Mouse (Mus musculus) brain, embryonic 18.5 days (tissue): ENCODE measurements around the gene Gm49373.
"Not testable (repeated sequence)": the region's sequence is repeated elsewhere in the genome, so short reads cannot be mapped to it uniquely, and the experiment has no call there.

Experiments
- DNase-seq: peaks from one replicate; pipeline ENCODE4 v3.0.0-alpha.2; 2012; ENCODE audit warnings: low read depth, low spot score

The Gm49373 gene

DNA sequence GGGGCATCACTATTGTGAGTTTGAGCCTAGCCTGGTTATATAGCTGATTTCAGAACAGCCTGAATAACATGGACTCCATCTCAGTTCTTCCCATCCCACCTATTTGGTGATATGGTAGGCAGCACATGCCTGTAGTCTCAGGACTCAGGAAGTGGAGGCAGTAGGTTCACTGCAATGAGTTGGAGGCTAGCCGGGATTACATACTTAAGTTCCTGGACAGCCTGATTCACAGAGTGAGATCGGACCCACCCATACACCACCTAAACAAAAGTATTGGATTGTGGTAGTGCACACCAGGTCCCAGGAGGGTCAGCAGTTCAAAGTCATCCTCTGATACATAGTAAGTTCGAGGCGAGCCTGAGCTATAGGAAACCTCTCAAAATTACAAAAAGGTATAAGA lies 255 bp downstream of the Gm49373 start:
- DNase-seq, result no peak

DNA sequence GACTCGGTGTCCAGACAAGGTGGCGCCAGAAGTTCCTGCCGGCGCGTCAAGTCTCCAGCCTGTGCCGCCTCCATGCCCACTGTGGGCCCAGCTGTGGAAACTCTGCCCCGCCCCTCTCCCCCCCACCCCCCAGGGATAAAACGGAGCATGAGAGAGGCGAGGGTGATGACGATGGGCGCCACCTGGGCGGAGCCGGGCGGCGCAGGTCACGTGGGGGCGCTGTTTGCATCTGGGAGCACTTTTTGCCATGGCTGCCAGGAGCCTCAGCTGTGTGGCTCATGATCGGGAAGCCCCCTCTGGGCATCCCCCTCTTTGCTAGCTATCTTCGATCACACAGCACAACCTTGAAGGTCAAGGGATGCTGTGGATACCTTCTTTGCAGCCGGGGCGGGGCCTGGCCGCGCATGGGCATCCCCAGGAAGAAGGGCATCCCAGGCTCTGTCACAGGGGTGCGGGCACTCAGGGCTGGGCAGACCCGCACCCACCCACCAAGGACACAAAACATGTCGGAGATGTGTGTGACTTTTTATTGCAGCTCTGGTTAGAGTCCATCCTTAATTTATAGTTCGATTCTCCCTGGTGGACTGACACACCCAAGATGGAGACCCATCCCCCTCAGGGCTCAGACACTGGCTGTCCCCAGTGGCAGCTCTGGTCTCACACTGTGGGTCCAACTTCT lies 5.8 kb downstream of the Gm49373 start, which contains the start of gene Zglp1:
Gene Zglp1, minus strand, starts transcription at position 88 of the 679 bp plus-strand sequence.
- no peak for DNase-seq

DNA sequence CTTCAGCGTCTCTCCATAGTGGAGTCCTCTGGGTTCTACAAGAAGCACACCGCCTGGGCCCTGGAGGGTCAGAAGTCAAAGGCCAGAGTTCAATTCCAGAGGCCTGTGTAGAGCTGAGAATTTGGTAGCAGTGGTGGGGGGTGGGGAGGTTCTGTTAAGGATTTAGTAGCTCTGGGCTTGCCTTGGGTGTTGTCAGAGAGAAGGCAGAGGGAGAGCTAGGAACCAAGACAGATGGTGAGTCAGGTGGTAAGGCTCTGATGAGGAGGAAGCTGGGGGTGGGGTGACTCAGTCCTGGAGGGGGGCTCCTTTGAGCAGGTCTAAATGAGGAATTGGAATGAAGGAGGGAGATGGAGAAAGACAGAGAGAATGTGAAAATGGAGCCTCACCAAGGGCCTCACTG lies 10.0 kb downstream of the Gm49373 start:
- no peak for DNase-seq

DNA sequence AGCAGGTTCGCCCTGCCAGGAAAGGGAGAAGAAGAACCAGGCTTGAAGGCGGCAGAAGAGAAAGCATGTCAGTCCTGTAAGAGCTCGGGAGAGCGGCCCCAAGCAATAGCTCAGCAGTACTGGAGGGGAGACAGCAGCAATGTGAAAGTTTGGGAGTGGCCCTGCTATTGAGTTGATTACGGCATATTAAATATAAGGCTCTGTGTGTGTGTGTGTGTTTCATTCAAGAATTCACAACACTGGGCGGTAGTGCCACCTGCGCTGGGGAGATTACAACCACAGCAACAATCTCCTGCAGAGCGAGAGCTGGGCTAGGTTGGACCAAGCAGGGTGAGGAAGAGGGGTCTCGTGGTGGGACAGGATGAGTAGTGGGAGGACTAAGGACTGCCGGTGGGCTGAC lies 21.3 kb downstream of the Gm49373 start:
- no peak for DNase-seq

DNA sequence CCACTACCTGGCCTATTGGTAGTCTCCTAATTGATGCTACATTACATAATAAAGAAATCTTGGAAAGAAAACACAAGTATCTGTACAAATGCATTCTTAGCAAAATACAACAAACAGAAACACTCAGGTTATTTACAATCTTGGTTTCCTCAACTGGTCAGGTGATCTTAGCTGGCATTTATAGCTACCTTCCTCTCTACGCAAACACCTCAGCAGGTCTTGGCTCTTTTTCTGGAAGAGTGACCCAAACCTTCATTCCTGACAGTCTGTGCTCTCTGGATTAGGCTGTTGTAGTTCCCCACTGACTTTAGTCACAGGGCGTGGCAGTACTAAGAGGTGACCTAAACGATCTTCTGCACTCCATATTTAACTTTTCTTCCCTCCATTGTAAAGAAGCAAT lies 27.7 kb downstream of the Gm49373 start:
- DNase-seq, result no peak

DNA sequence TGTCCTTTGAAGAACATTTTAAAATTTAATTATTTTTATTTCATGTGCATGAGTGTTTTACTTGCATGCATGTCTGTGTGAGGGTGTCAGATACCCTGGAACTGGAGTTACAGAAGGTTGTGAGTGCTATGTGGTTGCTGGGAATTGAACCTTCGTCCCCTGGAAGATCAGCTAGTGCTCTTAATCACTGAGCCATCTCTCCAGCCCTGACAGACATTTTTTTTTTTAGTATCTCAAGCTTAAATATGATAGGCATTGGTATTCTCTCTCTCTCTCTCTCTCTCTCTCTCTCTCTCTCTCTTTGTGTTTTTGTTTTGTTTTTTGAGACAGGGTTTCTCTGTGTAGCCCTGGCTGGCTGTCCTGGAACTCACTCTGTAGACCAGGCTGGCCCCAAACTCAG lies 28.1 kb downstream of the Gm49373 start:
- DNase-seq, result not testable (repeated sequence)

DNA sequence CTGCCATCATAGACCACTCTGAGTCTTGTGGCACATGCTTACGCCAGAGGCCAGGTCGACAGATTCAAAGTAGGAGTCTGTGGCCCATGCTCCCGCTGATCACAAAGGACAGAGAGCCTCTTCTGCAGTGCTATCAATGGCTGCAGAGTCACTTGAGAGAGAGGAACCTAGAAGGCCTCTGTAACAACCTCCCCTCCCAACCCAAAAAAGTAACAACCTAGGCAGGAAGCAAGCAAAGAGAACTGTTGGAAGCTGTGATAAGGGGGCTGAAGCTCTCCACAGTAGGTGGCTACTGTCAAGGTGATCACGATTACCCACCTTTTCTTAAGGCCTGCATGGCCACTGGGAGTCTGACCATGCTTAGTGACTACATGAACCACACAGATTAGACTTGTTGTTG lies 29.3 kb downstream of the Gm49373 start:
- no peak for DNase-seq

DNA sequence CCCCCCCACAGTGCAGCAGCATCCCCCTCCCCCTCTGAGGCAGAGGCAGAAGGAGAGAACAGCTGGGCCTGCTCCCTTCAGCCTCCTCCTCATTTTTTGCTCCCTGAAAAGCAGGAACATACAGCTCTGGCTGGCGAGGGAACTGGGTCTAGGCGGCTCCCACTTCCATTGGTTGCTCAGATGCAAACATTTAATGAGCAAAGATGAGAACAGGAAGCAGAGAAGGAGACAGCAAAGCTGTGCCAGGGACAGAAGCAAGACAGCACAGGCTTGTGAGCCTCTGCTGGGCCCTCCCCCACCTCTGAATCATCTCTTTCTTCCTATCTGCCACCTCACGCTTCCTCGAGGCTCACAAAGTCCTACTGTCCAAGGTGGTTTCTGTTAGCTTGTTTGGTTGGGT lies 31.6 kb downstream of the Gm49373 start:
- DNase-seq, result no peak

DNA sequence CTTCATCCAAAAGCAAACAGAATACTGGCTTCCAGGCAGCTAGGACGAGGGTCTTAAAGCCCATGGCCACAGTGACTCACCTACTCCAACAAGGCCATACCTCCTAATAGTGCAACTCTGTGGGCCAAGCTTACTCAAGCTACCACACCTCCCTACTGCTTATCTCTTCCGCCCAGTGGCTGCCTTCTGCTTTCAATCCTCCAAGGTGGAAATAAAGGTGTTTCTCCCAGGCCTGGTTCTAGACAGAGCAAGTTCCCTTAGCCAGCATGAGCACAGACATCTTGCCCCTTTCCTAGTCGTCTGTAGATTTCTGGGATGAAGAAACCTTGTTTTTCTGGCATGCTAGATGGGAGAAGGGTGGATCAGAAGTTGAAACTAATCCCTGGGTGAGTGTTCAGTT lies 33.1 kb downstream of the Gm49373 start:
- DNase-seq, result no peak

DNA sequence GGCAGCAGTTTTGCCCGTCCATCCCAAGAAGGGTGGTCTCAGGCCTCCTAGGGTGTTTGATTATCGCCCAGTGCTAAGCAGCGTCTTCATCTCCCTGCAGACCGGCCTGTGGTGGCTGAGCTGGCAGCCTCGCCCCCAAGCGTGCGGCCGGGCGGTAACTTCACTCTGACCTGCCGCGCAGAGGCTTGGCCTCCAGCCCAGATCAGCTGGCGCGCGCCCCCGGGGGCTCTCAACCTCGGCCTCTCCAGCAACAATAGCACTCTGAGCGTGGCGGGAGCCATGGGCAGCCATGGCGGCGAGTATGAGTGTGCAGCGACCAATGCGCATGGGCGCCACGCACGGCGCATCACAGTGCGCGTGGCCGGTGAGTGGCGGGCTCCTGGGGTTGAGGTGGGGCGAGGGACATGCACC lies 35.4 kb downstream of the Gm49373 start:
- DNase-seq, result no peak

DNA sequence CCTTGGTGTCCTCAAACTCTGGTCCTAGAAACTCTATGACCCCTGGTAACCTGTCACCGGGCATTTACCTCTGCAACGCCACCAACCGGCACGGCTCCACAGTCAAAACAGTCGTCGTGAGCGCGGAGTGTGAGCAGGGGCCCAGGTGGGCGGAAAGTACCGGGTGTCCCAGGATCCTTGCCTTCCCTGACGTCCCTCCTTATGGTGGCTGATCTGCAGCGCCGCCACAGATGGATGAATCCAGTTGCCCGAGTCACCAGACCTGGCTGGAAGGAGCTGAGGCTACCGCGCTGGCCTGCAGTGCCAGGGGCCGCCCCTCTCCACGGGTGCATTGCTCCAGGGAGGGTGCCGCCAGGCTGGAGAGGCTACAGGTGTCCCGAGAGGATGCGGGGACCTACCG lies 36.2 kb downstream of the Gm49373 start:
- DNase-seq, result no peak

DNA sequence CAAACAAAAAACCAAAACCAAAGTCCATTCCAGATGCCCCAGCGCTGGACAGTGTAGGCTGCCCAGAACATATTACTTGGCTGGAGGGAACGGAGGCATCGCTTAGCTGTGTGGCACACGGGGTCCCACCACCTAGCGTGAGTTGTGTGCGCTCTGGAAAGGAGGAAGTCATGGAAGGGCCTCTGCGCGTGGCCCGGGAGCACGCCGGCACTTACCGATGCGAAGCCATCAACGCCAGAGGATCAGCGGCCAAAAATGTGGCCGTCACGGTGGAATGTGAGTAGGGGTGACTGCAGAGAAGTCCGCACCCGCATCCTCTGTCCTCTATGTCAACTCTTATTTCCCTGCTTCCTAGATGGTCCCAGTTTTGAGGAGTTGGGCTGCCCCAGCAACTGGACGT lies 36.7 kb downstream of the Gm49373 start:
- DNase-seq, result no peak

DNA sequence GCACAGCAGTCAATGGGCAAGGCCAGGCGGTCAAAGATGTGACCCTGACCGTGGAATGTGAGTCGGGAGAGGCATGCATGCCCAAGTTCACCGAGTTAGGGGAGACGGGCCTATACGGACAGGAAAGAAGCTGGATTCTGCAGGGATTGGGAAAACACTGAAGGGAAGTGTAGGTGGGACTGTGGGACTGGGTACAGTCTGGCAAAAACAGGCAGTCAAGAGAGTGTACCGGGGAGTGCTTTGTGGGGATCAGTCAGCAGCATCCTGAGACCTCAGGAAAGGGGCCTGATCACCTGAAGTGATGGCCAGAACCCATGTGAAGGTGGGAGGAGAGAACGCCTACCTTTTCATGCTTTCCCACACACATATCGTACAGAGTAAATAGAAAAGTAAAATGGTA lies 37.3 kb downstream of the Gm49373 start:
- no peak for DNase-seq

DNA sequence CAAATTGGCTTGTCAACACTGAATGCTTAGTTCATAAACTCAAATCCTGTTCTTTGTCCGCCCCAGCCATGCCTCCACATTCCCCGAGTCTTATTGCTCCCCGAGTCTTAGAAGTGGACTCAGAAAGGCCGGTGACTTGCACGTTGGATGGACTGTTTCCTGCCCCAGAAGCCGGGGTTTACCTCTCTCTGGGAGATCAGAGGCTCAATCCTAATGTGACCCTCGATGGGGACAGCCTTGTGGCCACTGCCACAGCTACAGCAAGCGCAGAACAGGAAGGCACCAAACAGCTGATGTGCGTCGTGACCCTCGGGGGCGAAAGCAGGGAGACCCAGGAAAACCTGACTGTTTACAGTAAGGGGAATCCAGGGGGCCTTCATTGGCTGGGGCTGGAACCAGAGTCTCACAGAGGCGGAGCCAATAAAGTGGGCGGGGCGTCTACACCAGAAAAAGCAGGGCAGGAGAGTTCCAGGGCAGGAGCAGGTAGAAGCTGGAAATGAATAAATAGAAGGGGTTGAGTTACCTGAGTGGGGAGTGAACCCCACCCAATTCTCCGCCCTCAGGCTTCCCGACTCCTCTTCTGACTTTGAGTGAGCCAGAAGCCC lies 38.3 kb downstream of the Gm49373 start:
- no peak for DNase-seq

DNA sequence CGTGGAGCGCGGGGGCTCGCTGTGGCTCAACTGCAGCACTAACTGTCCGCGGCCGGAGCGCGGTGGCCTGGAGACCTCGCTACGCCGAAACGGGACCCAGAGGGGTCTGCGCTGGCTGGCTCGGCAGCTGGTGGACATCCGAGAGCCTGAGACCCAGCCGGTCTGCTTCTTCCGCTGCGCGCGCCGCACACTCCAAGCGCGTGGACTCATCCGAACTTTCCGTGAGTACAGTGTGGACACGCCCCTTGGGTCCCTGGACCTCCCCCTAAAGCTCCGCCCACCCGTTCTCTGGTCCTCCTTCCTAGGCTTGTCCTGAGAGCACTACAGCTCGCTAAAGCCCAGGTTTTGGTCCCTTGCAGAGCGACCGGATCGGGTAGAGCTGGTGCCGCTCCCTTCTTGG lies 39.8 kb downstream of the Gm49373 start:
- DNase-seq, result no peak

DNA sequence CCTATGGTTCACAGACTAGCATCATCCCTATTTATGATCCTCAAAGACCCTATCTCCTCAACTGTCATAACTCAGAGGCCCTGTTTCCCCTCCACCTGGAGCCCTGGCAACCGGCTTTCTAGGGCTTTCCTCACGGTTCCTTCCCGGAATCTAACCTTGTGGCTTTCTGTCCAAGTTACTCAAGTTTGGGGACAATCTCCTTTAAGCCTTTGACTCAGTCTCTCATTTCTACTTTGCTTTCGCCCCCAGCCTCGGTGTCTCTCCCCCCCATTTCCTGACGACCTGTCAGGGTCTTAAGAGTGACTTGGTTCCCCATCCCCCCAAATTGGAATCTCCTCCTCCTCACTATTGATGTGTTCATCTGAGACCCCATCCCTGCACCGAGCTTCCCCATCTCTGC lies 40.4 kb downstream of the Gm49373 start:
- no peak for DNase-seq

DNA sequence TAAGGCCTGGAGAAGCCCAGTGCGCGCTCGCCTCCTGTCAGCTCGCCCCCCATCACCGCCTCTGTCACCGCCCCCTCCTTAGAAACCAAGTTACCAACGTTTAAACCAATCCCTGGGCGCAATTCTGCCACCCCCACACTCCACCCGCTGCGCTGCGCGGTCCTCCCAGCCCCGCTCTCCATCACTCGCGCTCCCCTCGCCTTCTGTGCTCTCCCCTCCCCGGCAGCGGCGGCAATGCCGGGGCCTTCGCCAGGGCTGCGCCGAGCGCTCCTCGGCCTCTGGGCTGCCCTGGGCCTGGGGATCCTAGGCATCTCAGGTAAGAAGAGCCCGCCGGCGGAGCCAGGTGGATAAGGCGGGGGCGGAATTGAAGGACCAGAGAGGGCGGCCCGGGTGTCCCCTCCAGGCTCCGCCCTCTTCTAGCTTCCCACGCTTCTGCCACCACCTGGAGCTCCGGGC lies 41.0 kb downstream of the Gm49373 start, which contains the start of gene Icam5:
Gene Icam5, plus strand, starts transcription at position 178 of the 456 bp plus-strand sequence.
- no peak for DNase-seq

DNA sequence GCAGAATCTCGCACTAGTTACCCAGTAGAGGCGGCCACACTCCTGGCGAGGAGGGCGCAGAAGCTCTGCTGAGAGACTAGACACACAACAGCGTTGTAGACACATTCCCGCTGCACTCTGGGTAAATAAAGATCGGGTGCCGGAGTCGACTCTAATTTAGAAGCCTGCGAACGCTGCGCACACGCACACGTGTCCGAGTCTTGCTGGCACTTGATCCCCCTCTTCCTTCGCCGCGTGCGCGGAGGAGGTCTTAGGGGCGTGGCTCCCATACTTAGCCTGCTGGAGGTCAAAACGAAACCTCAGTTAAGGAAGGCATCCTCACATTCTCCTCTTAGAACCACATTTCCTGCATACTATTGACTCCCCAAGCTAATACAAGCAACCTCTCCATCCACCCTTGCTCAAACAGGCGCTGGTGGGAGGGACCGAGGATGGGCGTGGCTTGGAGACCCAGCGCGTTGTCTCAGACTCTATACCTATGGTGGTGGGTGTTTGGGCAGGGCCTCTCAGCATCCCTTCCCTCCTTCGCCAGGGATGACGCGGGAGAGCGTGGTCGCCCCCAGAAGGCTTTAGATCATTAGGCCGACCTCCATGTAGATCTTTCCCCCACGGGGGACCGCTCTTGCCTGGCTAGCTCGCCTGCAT lies 41.5 kb downstream of the Gm49373 start:
- DNase-seq, result no peak

DNA sequence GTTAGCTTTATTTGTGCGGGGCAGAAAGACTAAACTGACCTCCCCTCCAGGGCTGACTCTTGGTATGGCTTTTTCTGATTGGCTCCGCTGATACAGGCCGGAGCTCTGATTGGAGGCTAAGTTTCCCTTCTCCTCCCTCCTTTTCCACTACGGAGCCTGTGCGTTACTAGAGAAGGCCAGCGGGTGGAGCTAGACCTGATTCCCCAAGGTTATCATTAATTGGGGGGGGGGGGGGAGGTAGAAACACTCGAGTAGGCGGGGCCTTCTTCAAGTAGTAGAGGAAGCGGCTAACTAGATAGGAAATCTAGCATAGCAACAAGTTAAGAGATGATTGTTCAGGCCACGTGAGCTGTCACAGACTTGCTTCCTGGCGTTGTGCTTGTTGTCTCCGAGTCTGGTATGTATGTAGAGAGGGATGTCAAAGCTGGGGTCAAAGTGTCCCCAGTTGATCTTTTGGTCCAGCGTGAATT lies 42.1 kb downstream of the Gm49373 start:
- DNase-seq, result peak; percentile 75

DNA sequence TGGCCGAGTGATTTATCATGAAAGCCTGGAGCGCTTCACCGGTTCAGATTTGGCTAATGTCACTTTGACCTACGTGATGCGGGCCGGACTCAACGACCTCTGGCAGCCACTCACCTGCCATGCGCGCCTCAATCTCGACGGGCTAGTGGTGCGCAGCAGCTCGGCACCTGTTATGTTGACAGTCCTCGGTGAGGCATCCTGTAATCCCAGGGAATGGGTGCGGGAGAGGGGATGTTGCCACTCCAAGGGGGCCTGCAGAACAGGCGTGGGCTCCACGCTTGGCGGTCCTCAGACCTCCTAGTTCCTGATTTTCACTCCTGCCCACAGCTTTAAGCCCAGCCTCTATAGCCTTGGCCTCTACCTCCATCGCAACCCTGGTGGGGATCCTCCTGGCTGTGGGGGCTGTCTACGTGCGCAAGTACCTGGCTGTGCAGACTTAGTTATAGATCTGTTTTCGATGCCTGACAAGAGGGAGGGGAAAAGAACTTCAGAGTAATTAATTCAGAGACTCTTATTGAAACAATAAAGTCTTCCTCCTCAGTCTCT lies 42.8 kb downstream of the Gm49373 start:
- no peak for DNase-seq

DNA sequence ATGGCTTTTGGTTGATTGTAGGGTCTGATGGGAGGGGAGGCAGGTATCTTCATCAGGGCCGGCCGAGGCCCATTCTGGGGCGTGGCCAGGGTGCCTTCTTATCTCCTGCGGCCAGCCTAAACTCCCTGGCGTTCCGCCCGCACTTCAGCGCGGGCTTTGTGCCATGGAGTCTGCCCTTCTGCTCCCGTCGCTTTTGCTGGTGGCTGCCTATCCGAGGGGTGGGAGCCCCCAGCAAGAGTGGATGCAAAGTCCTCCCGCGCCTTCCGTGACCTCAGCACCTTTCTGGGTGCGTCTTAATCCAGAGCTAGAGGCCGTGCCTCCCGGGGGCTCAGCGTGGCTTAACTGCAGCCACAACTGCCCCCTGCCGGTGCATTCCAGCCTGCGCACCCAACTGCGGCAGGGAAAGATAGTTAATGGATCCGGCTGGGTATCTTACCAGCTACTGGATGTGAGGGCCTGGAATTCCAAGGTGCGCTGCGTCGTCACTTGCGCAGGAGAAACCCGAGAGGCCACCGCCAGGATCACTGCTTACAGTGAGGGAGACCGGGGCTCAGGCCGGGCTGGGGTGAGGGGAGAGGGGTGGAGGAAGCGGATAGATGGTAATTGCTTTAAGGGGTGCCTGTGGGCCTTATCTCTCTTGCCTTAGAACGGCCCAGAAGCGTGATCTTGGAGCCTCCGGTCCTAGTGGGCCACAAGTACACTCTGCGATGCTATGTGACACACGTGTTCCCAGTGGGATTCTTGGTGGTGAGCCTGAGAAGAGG lies 43.4 kb downstream of the Gm49373 start, which contains the start of gene Icam4:
Gene Icam4, plus strand, starts transcription at position 83 of the 764 bp plus-strand sequence.
- no peak for DNase-seq
